Mouse (Mus musculus): Measurements from ENCODE around the gene Gm10518. TPM values are rescaled to one million over a fixed set of nuclear protein-coding genes. Genes with fewer than 3 reads are reported as not detected.

The Gm10518 gene
- total and polyA plus RNA-seq, 3 experiments: 0.40 to 8.0 TPM; not detected in 1

DNA sequence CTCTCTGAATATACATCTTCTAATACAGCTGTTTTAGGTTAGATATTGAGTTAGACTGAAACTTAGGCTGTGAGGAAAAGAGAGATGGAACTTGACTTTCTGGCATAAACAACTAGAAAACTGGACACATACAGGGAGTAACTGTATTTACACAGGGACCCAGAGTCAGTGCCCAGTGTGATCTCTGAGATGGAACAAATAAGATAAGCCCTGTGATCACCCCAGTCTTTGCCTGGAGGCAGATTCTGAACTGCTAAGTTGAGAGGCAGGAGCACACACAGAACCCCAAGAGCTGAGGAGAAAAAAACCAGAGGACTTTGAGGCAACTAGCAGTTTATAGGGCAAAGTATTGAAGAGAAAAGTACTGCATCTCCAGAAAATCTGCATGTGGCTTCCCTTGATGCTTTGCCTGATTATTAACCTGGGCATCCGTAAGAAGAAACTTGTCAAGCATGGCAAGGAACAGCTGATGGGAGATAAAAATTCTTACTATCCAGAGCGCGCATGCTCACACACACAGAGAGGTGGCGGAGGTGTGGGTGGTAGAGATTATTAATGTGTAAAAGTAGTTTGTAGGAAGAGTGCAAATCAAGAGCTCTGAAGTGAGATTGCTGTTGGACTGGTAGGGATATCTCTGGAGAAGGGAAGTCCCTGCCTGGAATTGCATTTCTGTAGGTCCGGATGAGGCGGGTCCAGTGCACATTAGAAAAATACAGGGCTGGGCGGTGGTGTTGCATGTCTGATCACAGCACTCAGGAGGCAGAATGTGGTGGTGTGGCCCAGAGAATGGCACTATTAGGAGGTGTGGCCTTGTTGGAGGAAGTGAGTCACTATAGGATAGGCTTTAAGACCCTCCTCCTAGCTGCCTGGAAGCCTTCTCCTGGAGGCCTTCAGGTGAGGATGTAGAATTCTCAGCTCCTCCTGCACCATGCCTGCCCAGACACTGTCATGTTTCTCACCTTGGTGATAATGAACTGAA is 33.5 kb downstream of the Gm10518 start:
- H3K9me3 ChIP-seq (replicated peaks; ENCODE audit: low read length): peaks cover 10% of the 10 kb centered on the region
- peaks cover 0 to 26% of the 10 kb centered on the region in 2 experiments for H3K36me3 ChIP-seq (replicated peaks in 1 of 2; ENCODE audit: control insufficient read depth in 1 of 2, insufficient read depth in 1 of 2, low read length in 1 of 2)
- H3K27me3 ChIP-seq (replicated peaks): no peaks in the 10 kb centered on the region
- H3K27ac ChIP-seq (ENCODE audit: insufficient read depth, low read depth): no peak overlapping the region
- H3K4me1 ChIP-seq (ENCODE audit: control insufficient read depth in 1 of 2, insufficient read depth in 2 of 2): peaks cover 8 to 15% of the 10 kb centered on the region in 2 experiments
- H3K9ac ChIP-seq (ENCODE audit: insufficient read depth, low read depth): no peak overlapping the region
- H3K79me2 ChIP-seq (replicated peaks; ENCODE audit: control insufficient read depth, extremely low read depth, insufficient read depth, poor library complexity, severe bottlenecking): no peaks in the 10 kb centered on the region
- no peak overlapping the region for H3K4me2 ChIP-seq (ENCODE audit: insufficient read depth, low read depth, poor library complexity, severe bottlenecking)
- H3K4me3 ChIP-seq (replicated peaks in 1 of 3; ENCODE audit: low read depth in 2 of 3, low read length in 2 of 3, poor library complexity in 1 of 3): no peak overlapping the region
- dilution Hi-C loops (cut with MboI; ENCODE audit: extremely low pct_ligation_motif_present, extremely low pct_unique_long_range_greater_than_20kb, low sequenced_read_pairs) (no loop called here), in situ Hi-C loops (cut with MboI; ENCODE audit: low pct_ligation_motif_present, low pct_unique_long_range_greater_than_20kb, low sequenced_read_pairs) (loop anchor here (25.0 kb wide), 1 partner anchor 199 kb away; no protein-coding TSS in a partner anchor)
- TF ChIP-seq MXI1 (IDR thresholded peaks at IDR 0.05; ENCODE audit: low read depth, low read length): no peak
- no peak for TF ChIP-seq NRF1 (IDR thresholded peaks at IDR 0.05; ENCODE audit: low read depth, low read length)
- no peak for TF ChIP-seq BHLHE40 (IDR thresholded peaks at IDR 0.05; ENCODE audit: low read depth, low read length)
- no peak for TF ChIP-seq USF1 (IDR thresholded peaks at IDR 0.05; ENCODE audit: low read depth, low read length)
- no peak for TF ChIP-seq NELFE (IDR thresholded peaks at IDR 0.05; ENCODE audit: low read depth, low read length)
- TF ChIP-seq ELF1 (IDR thresholded peaks at IDR 0.05; ENCODE audit: low read depth, low read length): no peak
- no peak for TF ChIP-seq ZNF384 (IDR thresholded peaks at IDR 0.05; ENCODE audit: low read depth, low read length)
- no peak for TF ChIP-seq JUN (IDR thresholded peaks at IDR 0.05; ENCODE audit: insufficient read depth, low read depth, low read length)
- no peak for TF ChIP-seq TBP (conservative IDR thresholded peaks at IDR 0.05; ENCODE audit: low read depth, low read length)
- no peak for TF ChIP-seq ZC3H11A (IDR thresholded peaks at IDR 0.05; ENCODE audit: low read depth, low read length)
- TF ChIP-seq MAFK (IDR thresholded peaks at IDR 0.05; ENCODE audit: insufficient replicate concordance, low read length): no peak
- DNase-seq (ENCODE audit: extremely low read depth): no peak

GRCm38 (mm10) chr1:179842568-179842967 is 39.4 kb downstream of the Gm10518 start:
- no peak overlapping the region for H3K4me2 ChIP-seq (ENCODE audit: insufficient read depth, low read depth, poor library complexity, severe bottlenecking)
- DNase-seq (ENCODE audit: extremely low read depth): no peak
- H3K27me3 ChIP-seq (replicated peaks): no peaks in the 10 kb centered on the region
- 0 out of 2 replicates have a peak, but pooled peaks cover 2% of the 10 kb centered on the region for H3K79me2 ChIP-seq (replicated peaks; ENCODE audit: control insufficient read depth, extremely low read depth, insufficient read depth, poor library complexity, severe bottlenecking)
- H3K36me3 ChIP-seq (replicated peaks in 1 of 2; ENCODE audit: control insufficient read depth in 1 of 2, insufficient read depth in 1 of 2, low read length in 1 of 2): peaks cover 0 to 20% of the 10 kb centered on the region in 2 experiments
- H3K4me1 ChIP-seq (ENCODE audit: control insufficient read depth in 1 of 2, insufficient read depth in 2 of 2): peaks cover 0 to 22% of the 10 kb centered on the region in 2 experiments; a peak in 2 of 4 replicates
- no peak overlapping the region for H3K9ac ChIP-seq (ENCODE audit: insufficient read depth, low read depth)
- dilution Hi-C loops (cut with MboI; ENCODE audit: extremely low pct_ligation_motif_present, extremely low pct_unique_long_range_greater_than_20kb, low sequenced_read_pairs) (no loop called here), in situ Hi-C loops (cut with MboI; ENCODE audit: low pct_ligation_motif_present, low pct_unique_long_range_greater_than_20kb, low sequenced_read_pairs) (loop anchor here (5.0 to 25.0 kb wide), 3 partner anchors 40 to 205 kb away; partner anchors contain the start of genes Ahctf1 and Gm10518)
- H3K4me3 ChIP-seq (replicated peaks in 1 of 3; ENCODE audit: low read depth in 2 of 3, low read length in 2 of 3, poor library complexity in 1 of 3): no peak overlapping the region
- no peaks in the 10 kb centered on the region for H3K9me3 ChIP-seq (replicated peaks; ENCODE audit: low read length)
- TF ChIP-seq CHD2 (IDR thresholded peaks at IDR 0.05; ENCODE audit: low read length) (no peak), E2F4 (IDR thresholded peaks at IDR 0.05; ENCODE audit: insufficient replicate concordance, low read depth, low read length) (no peak), KAT2A (IDR thresholded peaks at IDR 0.05; ENCODE audit: insufficient replicate concordance, low read length) (no peak), USF2 (conservative IDR thresholded peaks at IDR 0.05; ENCODE audit: low read depth, low read length) (no peak), POLR2AphosphoS2 (IDR thresholded peaks at IDR 0.05; ENCODE audit: low read depth, low read length) (no peak), ZC3H11A (IDR thresholded peaks at IDR 0.05; ENCODE audit: low read depth, low read length) (no peak), JUND (conservative IDR thresholded peaks at IDR 0.05; ENCODE audit: low read depth, low read length) (no peak), EP300 (IDR thresholded peaks at IDR 0.05; ENCODE audit: low read length) (no peak), ZNF384 (IDR thresholded peaks at IDR 0.05; ENCODE audit: low read depth, low read length) (no peak), IRF4 (IDR thresholded peaks at IDR 0.05; ENCODE audit: low read depth, low read length) (no peak), TCF12 (IDR thresholded peaks at IDR 0.05; ENCODE audit: low read depth, low read length) (no peak), HCFC1 (IDR thresholded peaks at IDR 0.05; ENCODE audit: low read depth, low read length) (no peak), NRF1 (IDR thresholded peaks at IDR 0.05; ENCODE audit: low read depth, low read length) (no peak)
- H3K27ac ChIP-seq (ENCODE audit: insufficient read depth, low read depth): no peak overlapping the region

All from CH12.LX (cell line).